Mouse (Mus musculus): ENCODE data around the gene Rassf1. TPM values are rescaled to one million over a fixed set of nuclear protein-coding genes. Genes with fewer than 3 reads are reported as not detected.
"Not testable (repeated sequence)": the region's sequence is repeated elsewhere in the genome, so short reads cannot be mapped to it uniquely, and the experiment has no call there.

Gene Rassf1
- polyA plus RNA-seq, 1 experiment, result 50.8 TPM

DNA sequence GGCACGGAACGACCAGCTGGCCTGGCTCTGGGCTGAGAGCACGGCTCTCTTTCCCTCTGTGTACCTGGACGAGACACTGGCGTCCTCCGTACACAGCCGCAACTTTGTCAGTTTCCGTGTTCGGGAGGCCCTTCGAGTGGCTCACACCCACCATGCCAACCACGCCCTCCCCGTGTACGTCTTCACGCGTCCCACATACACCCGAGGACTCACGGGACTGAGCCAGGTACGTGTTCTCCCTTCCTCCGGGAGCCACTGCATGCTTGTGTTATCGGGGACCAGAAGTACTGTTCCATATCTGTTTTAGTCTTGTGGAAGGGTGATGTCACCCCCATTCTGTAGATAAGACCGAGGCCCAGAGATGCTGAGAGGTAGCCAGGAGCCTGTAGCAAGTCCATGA, 19.5 kb downstream of the Rassf1 start:
- no peak overlapping the region for H3K4me3 ChIP-seq (ENCODE audit: control insufficient read depth, insufficient read depth, low read length)
- H3K36me3 ChIP-seq (ENCODE audit: control insufficient read depth, insufficient read depth, low read length), result no peaks in the 10 kb centered on the region
- no peak overlapping the region for H3K27ac ChIP-seq (ENCODE audit: control insufficient read depth, insufficient read depth, low read length)
- no peaks in the 10 kb centered on the region for H3K27me3 ChIP-seq (ENCODE audit: control insufficient read depth, insufficient read depth, low read length)
- DNase-seq, result no peak
- 97% methylated on average over 21 of the region's 21 CpGs for WGBS
- TF ChIP-seq CTCF (IDR thresholded peaks at IDR 0.05; ENCODE audit: borderline replicate concordance, control insufficient read depth, extremely low read depth, insufficient read depth, low read length, poor library complexity), result no peak
- peaks cover 22% of the 10 kb centered on the region for H3K4me1 ChIP-seq (replicated peaks; ENCODE audit: control insufficient read depth, insufficient read depth, low read length)

DNA sequence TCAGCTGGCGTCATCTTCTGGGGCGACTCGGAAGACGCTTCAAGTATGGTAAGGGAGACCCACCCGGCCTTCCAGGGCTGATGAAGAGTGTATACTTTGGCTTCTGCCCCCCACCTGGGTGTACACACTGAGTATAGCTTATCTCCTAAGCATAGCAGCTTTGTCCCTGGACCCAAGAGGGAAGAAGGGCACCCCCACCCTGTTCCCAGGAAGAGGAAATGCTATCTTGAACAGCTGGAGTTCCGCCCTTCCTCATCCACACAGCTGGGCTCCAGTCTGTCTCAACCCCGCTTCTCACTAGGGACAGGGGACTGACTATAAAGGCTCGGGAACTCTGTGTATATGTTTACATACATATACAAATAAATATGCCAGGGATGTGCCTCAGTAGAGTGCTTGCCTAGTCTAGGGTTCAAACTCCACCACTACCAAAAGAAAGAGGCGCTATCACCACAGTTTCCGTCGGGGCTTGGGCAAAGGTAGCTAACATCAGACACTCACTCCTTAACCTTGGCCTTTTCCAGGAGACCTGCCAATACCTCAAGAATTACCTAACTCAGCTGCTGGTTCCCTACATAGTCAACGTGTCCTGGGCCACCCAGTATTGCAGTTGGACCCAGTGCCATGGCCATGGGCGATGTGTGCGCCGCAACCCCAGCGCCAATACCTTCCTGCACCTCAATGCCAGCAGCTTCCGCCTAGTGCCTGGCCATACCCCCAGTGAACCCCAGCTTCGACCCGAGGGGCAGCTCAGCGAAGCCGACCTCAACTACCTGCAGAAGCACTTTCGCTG, 20.4 kb downstream of the Rassf1 start:
- 93% methylated on average over 22 of the region's 22 CpGs for WGBS
- H3K4me3 ChIP-seq (ENCODE audit: control insufficient read depth, insufficient read depth, low read length), result no peak overlapping the region
- no peak for DNase-seq
- no peaks in the 10 kb centered on the region for H3K27me3 ChIP-seq (ENCODE audit: control insufficient read depth, insufficient read depth, low read length)
- no peak overlapping the region for H3K27ac ChIP-seq (ENCODE audit: control insufficient read depth, insufficient read depth, low read length)
- TF ChIP-seq CTCF (IDR thresholded peaks at IDR 0.05; ENCODE audit: borderline replicate concordance, control insufficient read depth, extremely low read depth, insufficient read depth, low read length, poor library complexity) (no peak), POLR2A (IDR thresholded peaks at IDR 0.05; ENCODE audit: control insufficient read depth, extremely low read depth, insufficient read depth, low read length, poor library complexity) (no peak)
- H3K36me3 ChIP-seq (ENCODE audit: control insufficient read depth, insufficient read depth, low read length), result no peaks in the 10 kb centered on the region
- H3K4me1 ChIP-seq (replicated peaks; ENCODE audit: control insufficient read depth, insufficient read depth, low read length), result peaks cover 22% of the 10 kb centered on the region

DNA sequence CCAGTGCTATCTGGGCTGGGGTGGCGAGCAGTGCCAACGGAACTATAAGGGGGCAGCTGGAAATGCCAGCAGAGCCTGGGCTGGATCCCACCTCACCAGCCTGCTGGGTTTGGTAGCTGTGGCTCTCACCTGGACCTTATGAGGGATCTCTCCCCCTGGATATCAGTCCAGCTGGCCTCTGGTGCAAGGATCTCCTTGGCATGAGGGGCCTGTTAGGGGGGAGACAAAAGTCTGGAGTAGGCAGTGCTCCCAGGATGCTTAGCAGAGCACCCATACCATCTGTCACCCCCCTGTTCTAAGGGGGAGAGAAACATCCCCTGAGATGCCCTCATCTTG, 20.9 kb downstream of the Rassf1 start:
- no peak for DNase-seq
- TF ChIP-seq POLR2A (IDR thresholded peaks at IDR 0.05; ENCODE audit: control insufficient read depth, extremely low read depth, insufficient read depth, low read length, poor library complexity), result no peak
- no peak for TF ChIP-seq CTCF (IDR thresholded peaks at IDR 0.05; ENCODE audit: borderline replicate concordance, control insufficient read depth, extremely low read depth, insufficient read depth, low read length, poor library complexity)
- Histone ChIP-seq H3K4me1 (replicated peaks; ENCODE audit: control insufficient read depth, insufficient read depth, low read length) (peaks cover 22% of the 10 kb centered on the region), H3K27me3 (ENCODE audit: control insufficient read depth, insufficient read depth, low read length) (no peaks in the 10 kb centered on the region), H3K4me3 (ENCODE audit: control insufficient read depth, insufficient read depth, low read length) (no peak overlapping the region), H3K27ac (ENCODE audit: control insufficient read depth, insufficient read depth, low read length) (no peak overlapping the region), H3K36me3 (ENCODE audit: control insufficient read depth, insufficient read depth, low read length) (no peaks in the 10 kb centered on the region)
- 93% methylated on average over 2 of the region's 2 CpGs for WGBS

DNA sequence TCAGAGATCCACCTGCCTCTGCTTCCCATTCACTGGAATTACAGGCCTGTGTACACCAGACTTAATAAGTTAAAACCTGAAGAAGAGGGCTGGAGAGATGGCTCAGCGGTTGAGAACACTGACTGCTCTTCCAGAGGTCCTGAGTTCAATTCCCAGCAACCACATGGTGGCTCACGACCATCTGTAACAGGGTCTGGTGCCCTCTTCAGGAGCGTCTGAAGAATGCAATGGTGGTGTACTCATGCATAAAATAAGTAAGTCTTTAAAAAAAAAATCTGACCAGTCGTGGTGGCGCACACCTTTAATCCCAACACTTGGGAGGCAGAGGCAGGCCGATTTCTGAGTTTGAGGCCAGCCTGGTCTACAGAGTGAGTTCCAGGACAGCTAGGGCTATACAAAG, 22.4 kb downstream of the Rassf1 start:
- not testable (repeated sequence) for H3K27ac ChIP-seq (ENCODE audit: control insufficient read depth, insufficient read depth, low read length); DNase-seq; H3K27me3 ChIP-seq (ENCODE audit: control insufficient read depth, insufficient read depth, low read length); H3K36me3 ChIP-seq (ENCODE audit: control insufficient read depth, insufficient read depth, low read length); H3K4me3 ChIP-seq (ENCODE audit: control insufficient read depth, insufficient read depth, low read length)
- 94% methylated on average over 6 of the region's 6 CpGs for WGBS
- H3K4me1 ChIP-seq (replicated peaks; ENCODE audit: control insufficient read depth, insufficient read depth, low read length), result peaks cover 12% of the 10 kb centered on the region

DNA sequence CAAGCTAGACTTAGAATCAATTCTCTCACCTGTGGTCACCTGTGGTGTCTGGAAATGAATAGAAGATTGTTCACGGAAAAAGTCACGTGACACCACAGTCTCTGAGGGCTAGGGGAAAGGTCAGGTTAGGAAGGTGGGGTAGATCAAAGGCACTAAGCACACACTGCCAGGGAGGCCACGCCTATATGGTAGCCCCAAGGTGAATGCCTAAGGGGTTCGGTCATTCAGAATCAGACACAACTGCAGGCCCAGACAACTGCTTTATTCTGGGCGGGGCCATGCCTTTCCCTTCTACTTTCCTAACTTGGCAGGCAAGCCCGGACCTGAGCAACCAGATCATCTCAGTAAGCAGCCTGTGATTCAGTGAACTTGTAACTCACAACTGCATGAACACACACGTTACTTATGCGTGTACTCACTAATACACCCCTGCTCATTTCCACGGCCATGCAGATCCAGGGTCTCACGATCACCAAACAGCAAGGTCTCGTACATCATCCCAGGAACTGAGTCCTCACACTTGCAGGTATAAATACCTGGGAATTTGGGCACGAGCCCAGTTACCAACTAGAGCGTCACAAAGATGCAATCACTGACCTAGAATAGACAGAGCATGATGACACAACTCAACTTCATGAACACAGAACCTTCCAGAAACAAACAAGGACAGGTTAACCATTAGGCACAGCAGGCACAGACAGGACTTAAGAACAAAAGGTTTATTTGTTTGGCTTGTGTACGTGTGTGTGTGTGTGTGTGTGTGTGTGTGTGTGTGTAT, 24.4 kb downstream of the Rassf1 start:
- H3K27me3 ChIP-seq (ENCODE audit: control insufficient read depth, insufficient read depth, low read length), result no peaks in the 10 kb centered on the region
- no peaks in the 10 kb centered on the region for H3K36me3 ChIP-seq (ENCODE audit: control insufficient read depth, insufficient read depth, low read length)
- no peak overlapping the region for H3K4me3 ChIP-seq (ENCODE audit: control insufficient read depth, insufficient read depth, low read length)
- no peak overlapping the region for H3K27ac ChIP-seq (ENCODE audit: control insufficient read depth, insufficient read depth, low read length)
- TF ChIP-seq CTCF (IDR thresholded peaks at IDR 0.05; ENCODE audit: borderline replicate concordance, control insufficient read depth, extremely low read depth, insufficient read depth, low read length, poor library complexity) (no peak), POLR2A (IDR thresholded peaks at IDR 0.05; ENCODE audit: control insufficient read depth, extremely low read depth, insufficient read depth, low read length, poor library complexity) (no peak)
- 88% methylated on average over 14 of the region's 14 CpGs for WGBS
- DNase-seq, result no peak
- H3K4me1 ChIP-seq (replicated peaks; ENCODE audit: control insufficient read depth, insufficient read depth, low read length), result peaks cover 4% of the 10 kb centered on the region; the same call in 1 of the 2 replicates

DNA sequence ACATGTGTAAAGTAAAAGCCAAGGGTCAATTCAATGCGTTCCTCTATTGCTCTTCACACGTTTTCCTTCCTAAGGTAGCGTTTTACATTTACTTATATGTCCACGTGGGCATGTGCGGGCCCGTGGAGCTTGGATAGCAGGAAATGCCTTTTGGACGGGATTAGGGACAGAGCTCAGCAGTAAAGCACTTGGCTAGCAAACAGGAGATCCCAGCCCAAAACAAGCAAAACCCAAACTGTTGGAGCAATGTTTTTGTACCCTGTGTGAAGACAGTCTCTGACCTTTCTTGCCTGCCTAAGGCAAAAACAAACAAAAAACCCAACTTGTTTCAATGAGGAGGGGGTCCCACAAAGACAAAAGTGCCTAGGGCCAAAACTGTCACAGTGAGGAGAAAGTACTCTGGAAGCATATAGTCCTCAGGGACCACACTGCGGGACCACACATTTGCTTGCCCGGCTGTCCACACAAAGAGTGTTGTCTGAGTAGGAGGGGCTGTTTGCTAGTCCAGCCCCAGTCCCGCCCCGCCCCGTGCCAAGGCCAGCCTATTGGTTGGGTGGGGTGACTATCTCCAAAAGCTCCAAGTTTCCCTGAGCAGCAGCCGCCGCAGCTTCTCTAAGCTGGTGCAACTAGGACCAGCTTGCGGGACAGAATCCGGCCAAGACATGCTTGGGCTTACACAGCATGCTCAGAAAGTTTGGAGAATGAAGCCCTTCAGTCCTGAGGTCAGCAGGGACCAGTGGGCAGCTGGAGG, 25.2 kb downstream of the Rassf1 start, which contains the start of gene Hyal1:
Gene Hyal1 (plus strand): TSS at position 571 of the 751 bp plus-strand sequence.
- Histone ChIP-seq H3K27me3 (ENCODE audit: control insufficient read depth, insufficient read depth, low read length) (no peaks in the 10 kb centered on the region), H3K36me3 (ENCODE audit: control insufficient read depth, insufficient read depth, low read length) (no peaks in the 10 kb centered on the region), H3K4me3 (ENCODE audit: control insufficient read depth, insufficient read depth, low read length) (no peak within 1 kb of the TSS), H3K4me1 (replicated peaks; ENCODE audit: control insufficient read depth, insufficient read depth, low read length) (peaks cover 7% of the 10 kb centered on the region), H3K27ac (ENCODE audit: control insufficient read depth, insufficient read depth, low read length) (no peak within 1 kb of the TSS)
- DNase-seq, result no peak
- WGBS, result 71% methylated on average over 16 of the region's 16 CpGs
- TF ChIP-seq CTCF (IDR thresholded peaks at IDR 0.05; ENCODE audit: borderline replicate concordance, control insufficient read depth, extremely low read depth, insufficient read depth, low read length, poor library complexity), result no peak
- no peak for TF ChIP-seq POLR2A (IDR thresholded peaks at IDR 0.05; ENCODE audit: control insufficient read depth, extremely low read depth, insufficient read depth, low read length, poor library complexity)

All from thymus, adult 2 months (tissue).